Mouse (Mus musculus) urinary bladder, postnatal 14 days (tissue): ENCODE measurements around the gene Rabif.

Experiments
- DNase-seq: peaks from one replicate; pipeline ENCODE4 v3.0.0; 2021; ENCODE audit warnings: low spot score

Gene Rabif

GRCm38 (mm10) chr1:134555240-134555870 lies 60.9 kb downstream of the Rabif start:
- peak; percentile 78 for DNase-seq

- DNase-seq, result peak; percentile 61
Measured at GRCm38 (mm10) chr1:134555871-134556670, 61.6 kb downstream of the Rabif start.

GRCm38 (mm10) chr1:134556671-134557218 lies 62.3 kb downstream of the Rabif start:
- DNase-seq, result peak; percentile 97
